In genomic region chr9:109195875-109196274, GRCm38 (mm10) we compare ENCODE assay signal across 12 mouse cellular contexts. TPM values are rescaled to one million over a fixed set of nuclear protein-coding genes. Genes with fewer than 3 reads are reported as not detected.
"Had no signal": no experiment of that assay in that cellular context is flagged by ENCODE, and none has a peak within 500 bp of the region (broad histone marks: within the 10 kb centered on the region; RNA-seq: fewer than 3 reads in every experiment).

Gene Fbxw13 (minus strand): TSS chr9:109195975.

RNA-seq across cellular contexts. Expression of gene Fbxw13, which starts in this region (rescaled TPM):
- polyA plus RNA-seq: neural tube, embryonic 11.5 days; neural tube, embryonic 12.5 days; neural tube, embryonic 13.5 days; neural tube, embryonic 14.5 days; neural tube, embryonic 15.5 days; stomach, embryonic 14.5 days; stomach, embryonic 15.5 days; stomach, embryonic 16.5 days; stomach, postnatal 0 days; testis, adult 2 months; thymus, postnatal 0 days; urinary bladder, adult 2 months had no signal
